Mouse (Mus musculus): ENCODE measurements around the gene Zdhhc18.

Zdhhc18 gene

GRCm38 (mm10) chr4:133559846-133560245 is 90.1 kb downstream of the Zdhhc18 start:
- DNase-seq (ENCODE audit: extremely low spot score, low read depth, low spot score) = no peak

- no peak for DNase-seq (ENCODE audit: extremely low spot score, low read depth, low spot score)
Measured at GRCm38 (mm10) chr4:133557041-133557717, 92.8 kb downstream of the Zdhhc18 start.

Data from hindlimb bud, embryonic 11.5 days (tissue).